Mouse (Mus musculus) bone marrow, adult 2 months (tissue): ENCODE data around the gene Uba52.

Experiments used
- CTCF ChIP-seq: fragments of 200-500 bp; IDR thresholded peaks from 2 replicates; pipeline ENCODE4 v1.5.1; 2011; ENCODE audit warnings: low read length, control low read depth; ENCODE audit not compliant: control insufficient read depth, insufficient read depth
- POLR2A ChIP-seq: fragments of 200-500 bp; IDR thresholded peaks from 2 replicates; pipeline ENCODE4 v1.6.1; 2011; ENCODE audit warnings: low read depth, mild to moderate bottlenecking, control low read depth, low read length, borderline replicate concordance; ENCODE audit not compliant: control insufficient read depth

DNA sequence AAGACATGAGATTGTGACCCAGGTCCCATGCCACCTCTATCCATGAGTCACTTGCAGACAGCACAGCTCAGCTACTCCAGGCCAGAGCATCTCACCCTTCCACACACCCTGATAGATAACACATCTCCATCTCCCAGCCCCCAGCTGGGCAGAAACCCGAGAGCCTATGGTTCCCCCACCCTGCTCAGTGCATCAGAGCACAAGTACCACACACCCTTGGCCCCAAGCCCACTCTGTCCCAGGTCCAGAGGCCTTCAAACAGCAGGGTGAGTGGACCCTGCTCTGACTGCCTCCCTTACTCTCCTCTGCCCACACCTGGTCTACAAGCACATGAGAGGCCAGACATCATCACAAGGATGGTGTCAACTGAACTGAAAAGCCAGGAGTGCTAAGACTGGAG, 42.7 kb downstream of the Uba52 start:
- TF ChIP-seq POLR2A, result no peak
- TF ChIP-seq CTCF, result no peak
